Mouse (Mus musculus): Measurements from ENCODE around the gene Prpf40b. TPM values are rescaled to one million over a fixed set of nuclear protein-coding genes. Genes with fewer than 3 reads are reported as not detected.

Prpf40b gene
- total RNA-seq, 2 experiments from 2014 or later: 21.9 to 25.4 TPM

- DNase-seq (ENCODE audit: low spot score): no peak
Measured at GRCm38 (mm10) chr15:99290586-99290985, 4.3 kb upstream of the Prpf40b start.

- no peak for DNase-seq (ENCODE audit: low spot score)
Measured at GRCm38 (mm10) chr15:99294287-99294686, 600 bp upstream of the Prpf40b start.

- DNase-seq (ENCODE audit: low spot score): peak; percentile 24
Measured at GRCm38 (mm10) chr15:99295484-99295981, 646 bp downstream of the Prpf40b start, which contains the start of gene Fam186b. Fam186b (minus strand) TSS chr15:99295888.

GRCm38 (mm10) chr15:99296213-99296612 is 1.3 kb downstream of the Prpf40b start:
- DNase-seq (ENCODE audit: low spot score): no peak

GRCm38 (mm10) chr15:99307476-99307875 is 12.6 kb downstream of the Prpf40b start:
- no peak for DNase-seq (ENCODE audit: low spot score)

GRCm38 (mm10) chr15:99309549-99309948 is 14.7 kb downstream of the Prpf40b start:
- DNase-seq (ENCODE audit: low spot score): no peak

GRCm38 (mm10) chr15:99310617-99311016 is 15.7 kb downstream of the Prpf40b start:
- no peak for DNase-seq (ENCODE audit: low spot score)

GRCm38 (mm10) chr15:99314891-99315290 is 20.0 kb downstream of the Prpf40b start:
- no peak for DNase-seq (ENCODE audit: low spot score)

- peak; percentile 79 for DNase-seq (ENCODE audit: low spot score)
Measured at GRCm38 (mm10) chr15:99316314-99317266, 21.7 kb downstream of the Prpf40b start.

- peak; percentile 29 for DNase-seq (ENCODE audit: low spot score)
Measured at GRCm38 (mm10) chr15:99317267-99317651, 22.4 kb downstream of the Prpf40b start.

- no peak for DNase-seq (ENCODE audit: low spot score)
Measured at GRCm38 (mm10) chr15:99318071-99318470, 23.2 kb downstream of the Prpf40b start.

GRCm38 (mm10) chr15:99318861-99319410 is 24.0 kb downstream of the Prpf40b start:
- no peak for DNase-seq (ENCODE audit: low spot score)

GRCm38 (mm10) chr15:99319411-99319871 is 24.6 kb downstream of the Prpf40b start:
- peak; percentile 28 for DNase-seq (ENCODE audit: low spot score)

- DNase-seq (ENCODE audit: low spot score): no peak
Measured at GRCm38 (mm10) chr15:99320168-99320674, 25.3 kb downstream of the Prpf40b start.

GRCm38 (mm10) chr15:99320978-99321377 is 26.1 kb downstream of the Prpf40b start:
- DNase-seq (ENCODE audit: low spot score): peak; percentile 19

GRCm38 (mm10) chr15:99324151-99324550 is 29.3 kb downstream of the Prpf40b start:
- no peak for DNase-seq (ENCODE audit: low spot score)

GRCm38 (mm10) chr15:99325598-99325997 is 30.7 kb downstream of the Prpf40b start:
- DNase-seq (ENCODE audit: low spot score): no peak

GRCm38 (mm10) chr15:99326407-99326806 is 31.5 kb downstream of the Prpf40b start:
- DNase-seq (ENCODE audit: low spot score): no peak

GRCm38 (mm10) chr15:99326959-99327358 is 32.1 kb downstream of the Prpf40b start:
- DNase-seq (ENCODE audit: low spot score): no peak

- no peak for DNase-seq (ENCODE audit: low spot score)
Measured at GRCm38 (mm10) chr15:99328011-99328410, 33.1 kb downstream of the Prpf40b start.

- DNase-seq (ENCODE audit: low spot score): no peak
Measured at GRCm38 (mm10) chr15:99330324-99330723, 35.4 kb downstream of the Prpf40b start.

- no peak for DNase-seq (ENCODE audit: low spot score)
Measured at GRCm38 (mm10) chr15:99331341-99331740, 36.5 kb downstream of the Prpf40b start.

Measured in gastrocnemius, adult 18-20 months (tissue).